Mouse (Mus musculus) T-helper 17 cell (primary cell): ENCODE measurements around the gene Tubb2b.

Experiments
- in situ Hi-C, 2 experiments: fragments of 300-600 bp; cut with MboI, MseI; formaldehyde crosslinking; loops; 1 replicate in 1 of 2; 2 replicates in 1 of 2; pipeline ENCODE4 v1.15.1; 2025; ENCODE audit warnings: high pct_unique_total_duplicates in 2 of 2

Tubb2b gene

DNA sequence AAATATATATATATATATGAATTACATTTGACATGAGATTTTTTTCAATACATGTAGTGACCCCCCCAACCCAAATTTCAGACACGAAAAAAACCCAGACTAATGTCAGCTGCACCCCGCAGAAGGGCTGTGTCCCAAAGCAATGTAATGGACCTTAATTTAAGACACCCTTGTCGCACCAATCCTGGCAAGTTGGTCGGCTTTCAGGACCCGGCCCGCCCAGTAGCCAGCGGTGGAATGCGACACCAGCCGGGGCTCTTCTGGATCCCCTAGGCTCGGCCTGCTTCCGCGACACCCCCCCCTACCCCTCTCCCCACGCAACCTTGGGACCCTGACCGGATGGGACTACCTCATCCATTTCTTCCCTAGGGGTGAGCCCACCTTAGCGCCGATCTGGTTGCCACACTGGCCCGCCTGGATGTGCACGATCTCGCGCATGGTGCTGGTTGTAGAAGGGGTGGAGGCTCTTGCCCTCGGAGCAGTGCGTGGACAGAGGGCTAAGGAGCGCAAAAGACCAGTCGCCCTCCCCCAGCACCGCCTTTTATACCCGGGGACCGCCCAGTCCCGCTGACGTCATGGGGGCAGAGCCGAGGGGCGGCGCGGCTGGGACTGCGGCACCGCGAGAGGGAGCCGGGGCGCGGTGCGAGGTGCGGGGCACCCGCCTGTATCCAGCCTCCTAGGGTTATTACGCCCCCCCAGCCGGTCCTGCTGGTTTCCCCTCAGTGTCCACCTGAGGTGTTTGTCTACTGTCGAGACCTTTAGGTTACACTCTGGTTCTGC is 52.6 kb downstream of the Tubb2b start, which contains the start of gene Tubb2a:
Gene Tubb2a (minus strand): TSS at position 516 of the 780 bp plus-strand sequence.
- in situ Hi-C loops, result loop anchor here in 1 of 2 experiments (5.0 kb wide), 1 partner anchor 50 kb away; no protein-coding TSS in a partner anchor
